ENCODE assay signal across 9 mouse cellular contexts in the genomic region with DNA sequence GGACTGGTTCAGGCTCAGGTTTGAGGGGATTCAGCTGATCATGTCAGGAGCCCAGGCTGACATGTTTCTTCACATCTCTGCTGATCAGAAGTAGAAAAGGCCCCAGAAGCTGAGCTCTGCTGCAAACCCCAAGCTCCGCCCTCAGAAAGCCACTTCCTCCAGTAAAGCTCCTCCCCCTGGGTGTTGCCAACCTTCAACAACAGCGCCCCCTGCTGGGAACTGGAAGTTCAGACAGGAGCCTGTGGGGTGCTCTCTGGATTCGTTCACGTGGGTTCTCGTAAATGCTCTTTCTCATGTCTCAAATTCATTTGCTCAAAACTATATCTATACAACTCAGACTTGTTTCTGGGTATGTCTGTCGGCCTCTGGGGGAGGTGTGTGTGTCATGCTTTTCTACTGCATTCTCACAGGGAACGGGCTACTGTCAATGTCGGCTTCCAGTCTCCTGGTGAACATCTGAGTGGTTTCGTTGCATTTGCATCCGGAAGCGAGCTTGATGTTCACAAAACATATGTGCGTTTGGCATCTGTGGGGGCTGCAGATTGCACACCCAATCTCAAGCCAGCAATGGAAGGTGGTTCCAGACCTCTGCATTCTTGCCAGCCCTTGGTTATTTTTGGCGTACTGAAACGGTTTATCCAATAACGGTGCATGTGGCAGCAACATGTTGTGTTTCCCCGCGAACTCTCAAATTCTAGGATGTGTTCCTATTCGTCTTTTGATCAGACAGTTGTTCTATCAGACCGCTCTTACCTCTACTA.
DNase-seq lines count a peak whose midpoint lies in the region; ATAC-seq and TF ChIP-seq lines count a peak whose summit lies in the region.
"Had no signal": no experiment of that assay in that cellular context is flagged by ENCODE, and none has a peak within 500 bp of the region (broad histone marks: within the 10 kb centered on the region; RNA-seq: fewer than 3 reads in every experiment).

No protein-coding gene starts in this region.

- no peak overlapping the region for H3K27ac ChIP-seq in midbrain, embryonic 10.5 days (replicated peaks)
- H3K27ac ChIP-seq in midbrain, embryonic 15.5 days: no peak overlapping the region
- 0 out of 2 replicates have a peak overlapping the region, but pooled peaks have one; percentile 16 for H3K27ac ChIP-seq in forebrain, embryonic 15.5 days (replicated peaks)
- H3K27ac ChIP-seq in limb, embryonic 11.5 days (replicated peaks; ENCODE audit: low read depth, low read length): no peak overlapping the region
- no peak overlapping the region for H3K27ac ChIP-seq in stomach, postnatal 0 days (replicated peaks)
- H3K27ac ChIP-seq: heart, embryonic 15.5 days had no signal

- no peak for ATAC-seq in cerebellum, adult (ENCODE audit: insufficient number of reproducible peaks, low FRiP score, low TSS enrichment)
- ATAC-seq in midbrain, embryonic 15.5 days (replicated peaks): no peak
- no peak for ATAC-seq in forebrain, embryonic 15.5 days (replicated peaks)
- no peak for ATAC-seq in limb, embryonic 11.5 days (ENCODE audit: insufficient number of reproducible peaks, low FRiP score, low TSS enrichment, low read depth)
- ATAC-seq in stomach, postnatal 0 days (ENCODE audit: low FRiP score, low TSS enrichment): no peak

- peaks cover 11% of the 10 kb centered on the region; the same call in 1 of the 2 replicates for H3K4me1 ChIP-seq in midbrain, embryonic 10.5 days
- H3K4me1 ChIP-seq in midbrain, embryonic 15.5 days: peaks cover 8% of the 10 kb centered on the region; the same call in 1 of the 2 replicates
- H3K4me1 ChIP-seq in forebrain, embryonic 15.5 days: peaks cover 20% of the 10 kb centered on the region
- no peaks in the 10 kb centered on the region; the same call in 1 of the 2 replicates for H3K4me1 ChIP-seq in limb, embryonic 11.5 days (ENCODE audit: control insufficient read depth, insufficient read depth, low read length)
- no peaks in the 10 kb centered on the region for H3K4me1 ChIP-seq in stomach, postnatal 0 days (replicated peaks; ENCODE audit: control insufficient read depth, insufficient read depth)
- H3K4me1 ChIP-seq: heart, embryonic 15.5 days had no signal

- H3K4me2 ChIP-seq in midbrain, embryonic 15.5 days: no peak overlapping the region
- H3K4me2 ChIP-seq in forebrain, embryonic 15.5 days (replicated peaks): no peak overlapping the region
- H3K4me2 ChIP-seq in limb, embryonic 11.5 days (ENCODE audit: low read depth, severe bottlenecking): no peak overlapping the region
- H3K4me2 ChIP-seq in stomach, postnatal 0 days (replicated peaks; ENCODE audit: low read depth): no peak overlapping the region
- H3K4me2 ChIP-seq: heart, embryonic 15.5 days had no signal

- WGBS in midbrain, embryonic 10.5 days: 85% methylated on average over 19 of the region's 19 CpGs
- WGBS in midbrain, embryonic 15.5 days: 83% methylated on average over 19 of the region's 19 CpGs
- 67% methylated on average over 19 of the region's 19 CpGs for WGBS in forebrain, embryonic 15.5 days
- WGBS in limb, embryonic 11.5 days: 79% methylated on average over 19 of the region's 19 CpGs
- 82% methylated on average over 19 of the region's 19 CpGs for WGBS in stomach, postnatal 0 days

- peak; percentile 36 to 78 for DNase-seq in cerebellum, postnatal 14 days
- peak; percentile 53 for DNase-seq in midbrain, embryonic 10.5 days (ENCODE audit: low spot score)
- peak; percentile 65 for DNase-seq in limb, embryonic 11.5 days (ENCODE audit: low spot score)
- DNase-seq in stomach, postnatal 0 days (ENCODE audit: low spot score): peak; percentile 37
- no peak for DNase-seq in cerebellum, adult 8-10 months

- no peaks in the 10 kb centered on the region for H3K27me3 ChIP-seq in midbrain, embryonic 10.5 days (ENCODE audit: low read depth, poor library complexity, severe bottlenecking)
- no peaks in the 10 kb centered on the region for H3K27me3 ChIP-seq in midbrain, embryonic 15.5 days (replicated peaks)
- no peaks in the 10 kb centered on the region for H3K27me3 ChIP-seq in forebrain, embryonic 15.5 days
- H3K27me3 ChIP-seq in limb, embryonic 11.5 days (ENCODE audit: control insufficient read depth, insufficient read depth, low read length): no peaks in the 10 kb centered on the region
- no peaks in the 10 kb centered on the region for H3K27me3 ChIP-seq in stomach, postnatal 0 days (ENCODE audit: control insufficient read depth, insufficient read depth, low read length)
- H3K27me3 ChIP-seq: heart, embryonic 15.5 days had no signal

- no peak overlapping the region for H3K9ac ChIP-seq in midbrain, embryonic 15.5 days
- no peak overlapping the region for H3K9ac ChIP-seq in forebrain, embryonic 15.5 days (replicated peaks)
- H3K9ac ChIP-seq in limb, embryonic 11.5 days (ENCODE audit: low read length): no peak overlapping the region
- no peak overlapping the region for H3K9ac ChIP-seq in stomach, postnatal 0 days (ENCODE audit: low read length)
- H3K9ac ChIP-seq: heart, embryonic 15.5 days had no signal

- H3K9me3 ChIP-seq in midbrain, embryonic 10.5 days (replicated peaks): no peaks in the 10 kb centered on the region
- no peaks in the 10 kb centered on the region for H3K9me3 ChIP-seq in midbrain, embryonic 15.5 days
- no peaks in the 10 kb centered on the region for H3K9me3 ChIP-seq in forebrain, embryonic 15.5 days
- no peaks in the 10 kb centered on the region for H3K9me3 ChIP-seq in limb, embryonic 11.5 days (ENCODE audit: control insufficient read depth, low read length)
- H3K9me3 ChIP-seq in stomach, postnatal 0 days (ENCODE audit: control insufficient read depth, low read length): no peaks in the 10 kb centered on the region

- no peak overlapping the region for H3K4me3 ChIP-seq in midbrain, embryonic 10.5 days
- no peak overlapping the region for H3K4me3 ChIP-seq in midbrain, embryonic 15.5 days
- H3K4me3 ChIP-seq in forebrain, embryonic 15.5 days: no peak overlapping the region
- H3K4me3 ChIP-seq in limb, embryonic 11.5 days (ENCODE audit: low read depth, low read length): no peak overlapping the region
- no peak overlapping the region for H3K4me3 ChIP-seq in stomach, postnatal 0 days (ENCODE audit: low read depth, low read length)
- H3K4me3 ChIP-seq: heart, embryonic 15.5 days had no signal

- no peak for TF ChIP-seq EP300 in stomach, postnatal 0 days (optimal IDR thresholded peaks at IDR 0.05)

- TF ChIP-seq CTCF in stomach, postnatal 0 days (IDR thresholded peaks at IDR 0.05; ENCODE audit: low read depth): peak; percentile 49

- no peaks in the 10 kb centered on the region for H3K36me3 ChIP-seq in midbrain, embryonic 10.5 days
- no peaks in the 10 kb centered on the region for H3K36me3 ChIP-seq in midbrain, embryonic 15.5 days (replicated peaks)
- H3K36me3 ChIP-seq in forebrain, embryonic 15.5 days: no peaks in the 10 kb centered on the region
- H3K36me3 ChIP-seq in limb, embryonic 11.5 days (ENCODE audit: control insufficient read depth, insufficient read depth, low read length): no peaks in the 10 kb centered on the region
- H3K36me3 ChIP-seq in stomach, postnatal 0 days (ENCODE audit: control insufficient read depth, insufficient read depth, low read length): no peaks in the 10 kb centered on the region
- H3K36me3 ChIP-seq: heart, embryonic 15.5 days had no signal
